Mouse (Mus musculus) liver (tissue): ENCODE results near the gene Hapln2.
A peak's percentile ranks its signal among the peaks of the same experiment; 100 is the strongest.

Source experiments
- DNase-seq: peaks from one replicate; pipeline ENCODE4 v3.0.0-alpha.2; 2020; ENCODE audit warnings: mixed read lengths

Gene Hapln2

GRCm38 (mm10) chr3:88027434-88028186 lies at the start of gene Hapln2:
Hapln2 (minus strand) TSS chr3:88027583.
- DNase-seq = peak; percentile 22

- DNase-seq = no peak
Observed at GRCm38 (mm10) chr3:88074766-88075165, 47.4 kb upstream of the Hapln2 start.

GRCm38 (mm10) chr3:88074351-88074750 lies 47.0 kb upstream of the Hapln2 start:
- DNase-seq = no peak

- DNase-seq = no peak
Observed at GRCm38 (mm10) chr3:88073631-88074030, 46.2 kb upstream of the Hapln2 start.

- DNase-seq = peak; percentile 76
Observed at GRCm38 (mm10) chr3:88071783-88072182, 44.4 kb upstream of the Hapln2 start.

GRCm38 (mm10) chr3:88068386-88068785 lies 41.0 kb upstream of the Hapln2 start:
- DNase-seq = no peak

- DNase-seq = peak; percentile 95
Observed at GRCm38 (mm10) chr3:88057902-88058696, 30.7 kb upstream of the Hapln2 start, which contains the start of gene Naxe. Naxe (minus strand) TSS chr3:88058495.

- DNase-seq = no peak
Observed at GRCm38 (mm10) chr3:88057030-88057429, 29.6 kb upstream of the Hapln2 start.

GRCm38 (mm10) chr3:88049532-88049931 lies 22.1 kb upstream of the Hapln2 start:
- DNase-seq = no peak

- DNase-seq = peak; percentile 82
Observed at GRCm38 (mm10) chr3:88042661-88043421, 15.5 kb upstream of the Hapln2 start, which contains the start of gene Gpatch4. Gpatch4 (plus strand) TSS chr3:88043108.

- no peak for DNase-seq
Observed at GRCm38 (mm10) chr3:88035561-88036293, 8.3 kb upstream of the Hapln2 start.

- DNase-seq = no peak
Observed at GRCm38 (mm10) chr3:88033506-88033905, 6.1 kb upstream of the Hapln2 start.

- DNase-seq = no peak
Observed at GRCm38 (mm10) chr3:88030608-88031395, 3.4 kb upstream of the Hapln2 start.

GRCm38 (mm10) chr3:88026823-88027222 lies 560 bp downstream of the Hapln2 start:
- no peak for DNase-seq

- DNase-seq = no peak
Observed at GRCm38 (mm10) chr3:88023192-88024074, 4.0 kb downstream of the Hapln2 start.

GRCm38 (mm10) chr3:88022322-88023191 lies 4.8 kb downstream of the Hapln2 start:
- peak; percentile 94 for DNase-seq

- peak; percentile 28 for DNase-seq
Observed at GRCm38 (mm10) chr3:88010634-88011265, 16.6 kb downstream of the Hapln2 start.

- DNase-seq = no peak
Observed at GRCm38 (mm10) chr3:88005822-88006786, 21.3 kb downstream of the Hapln2 start.
